Mouse (Mus musculus) forebrain, embryonic 10.5 days (tissue): Measurements from ENCODE around the gene Phxr2. TPM values are rescaled to one million over a fixed set of nuclear protein-coding genes. Genes with fewer than 3 reads are reported as not detected.

Source experiments
- DNase-seq: peaks from one replicate; pipeline ENCODE4 v3.0.0-alpha.2; 2017; ENCODE audit warnings: low spot score; ENCODE audit errors: extremely low spot score
- H3K27ac ChIP-seq: fragments of 300-500 bp; sonication (generic); 2 replicates; pipeline ENCODE4 v1.5.1; 2016; ENCODE audit warnings: mild to moderate bottlenecking
- H3K27me3 ChIP-seq: fragments of 300-500 bp; sonication (generic); 2 replicates; pipeline ENCODE4 v1.6.1; 2016; ENCODE audit warnings: mild to moderate bottlenecking; ENCODE audit not compliant: poor library complexity, severe bottlenecking
- H3K36me3 ChIP-seq: fragments of 300-500 bp; sonication (generic); replicated peaks from 2 replicates; pipeline ENCODE4 v1.6.1; 2016; ENCODE audit warnings: mild to moderate bottlenecking, moderate library complexity
- H3K4me1 ChIP-seq: fragments of 300-500 bp; sonication (generic); 2 replicates; pipeline ENCODE4 v1.6.1; 2016
- H3K4me3 ChIP-seq: fragments of 300-500 bp; sonication (generic); 2 replicates; pipeline ENCODE4 v1.5.1; 2016; ENCODE audit warnings: mild to moderate bottlenecking, moderate library complexity
- H3K9me3 ChIP-seq: fragments of 300-500 bp; sonication (generic); 2 replicates; pipeline ENCODE4 v1.6.1; 2016; ENCODE audit warnings: mild to moderate bottlenecking, moderate library complexity
- WGBS: fragments of 180-500 bp; shearing (Covaris S2); methylation state at CpG from one replicate; pipeline ENCODE4 v1.1.7; 2016; 5-methylcytosine and 5-hydroxymethylcytosine counted together
- polyA plus RNA-seq: library from polyadenylated mRNA; unstranded; fragments of >200 nt; fragmentation: Nextera tagmentation; extraction: Ambion mirVana; gene quantifications from 2 replicates; pipeline ENCODE4 v1.2.1, GENCODE M21; 2016

The Phxr2 gene
- polyA plus RNA-seq, 1 experiment from 2014 or later, result not detected

DNA sequence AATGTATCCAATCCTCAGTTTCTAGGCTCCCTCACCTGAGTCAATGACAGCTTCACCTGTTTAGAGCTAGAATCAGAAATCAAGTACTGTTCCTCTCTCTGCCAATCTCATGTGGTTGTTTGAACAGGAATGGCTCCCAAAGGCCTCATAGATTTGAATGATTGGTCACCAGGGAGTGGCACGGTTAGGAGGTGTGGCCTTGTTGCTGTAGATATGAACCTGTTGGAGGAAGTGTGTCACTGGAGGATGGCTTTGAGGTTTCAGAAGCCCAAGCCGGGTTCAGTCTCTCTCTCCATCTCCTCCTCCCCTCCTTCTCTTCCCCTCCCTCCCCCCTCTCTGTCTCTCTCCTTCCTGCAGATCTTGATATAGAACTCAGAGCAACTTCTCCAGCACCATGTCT, 47.5 kb downstream of the Phxr2 start:
- DNase-seq, result no peak
- 85% methylated on average over 2 of the region's 2 CpGs for WGBS

DNA sequence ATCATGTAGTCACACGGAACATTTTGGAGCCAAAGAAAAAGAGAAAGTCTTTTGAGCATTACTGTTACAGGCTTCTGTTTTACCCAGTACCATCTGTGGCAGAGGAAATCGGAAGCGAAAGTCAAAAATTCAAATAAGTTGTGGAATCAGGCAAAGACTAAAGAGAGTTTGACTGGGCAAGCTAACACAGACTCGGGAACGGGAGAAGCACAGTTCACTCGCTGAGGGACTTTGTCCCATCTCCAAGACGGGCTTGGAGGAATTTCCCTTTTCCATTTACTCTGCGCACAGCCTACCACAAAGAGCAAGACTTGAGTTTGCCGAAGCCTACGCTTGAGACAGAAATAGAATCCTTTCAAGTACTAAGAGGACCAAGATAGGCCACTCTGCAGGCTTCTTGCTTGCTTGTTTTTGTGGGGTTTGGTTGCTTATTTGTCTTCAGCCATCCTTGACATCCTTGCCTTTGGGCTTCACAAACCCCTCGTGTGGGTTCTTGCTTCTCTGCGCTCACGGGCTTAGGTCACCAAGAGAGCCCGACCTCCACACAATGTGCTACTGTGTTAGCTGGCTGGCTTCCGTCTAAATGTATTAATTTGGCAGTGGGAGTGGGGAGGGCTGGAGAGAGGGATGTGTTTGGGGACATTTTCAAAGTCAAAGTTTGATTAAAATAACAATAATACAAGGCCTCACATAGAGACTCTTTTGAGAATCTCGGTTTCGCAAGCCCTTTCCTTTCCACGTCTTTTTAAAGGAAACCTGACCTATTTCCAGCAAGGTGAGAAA, 49.8 kb downstream of the Phxr2 start:
- no peaks in the 10 kb centered on the region for H3K9me3 ChIP-seq
- H3K4me1 ChIP-seq, result no peaks in the 10 kb centered on the region
- WGBS, result 83% methylated on average over 18 of the region's 18 CpGs
- H3K27me3 ChIP-seq, result no peaks in the 10 kb centered on the region
- no peak for DNase-seq
- no peak overlapping the region for H3K27ac ChIP-seq
- no peak overlapping the region for H3K4me3 ChIP-seq
- H3K36me3 ChIP-seq, result no peaks in the 10 kb centered on the region

More for the DNA sequence above, 47.5 kb downstream of the Phxr2 start:
- Histone ChIP-seq H3K36me3 (no peaks in the 10 kb centered on the region), H3K27ac (no peak overlapping the region), H3K4me3 (no peak overlapping the region), H3K4me1 (no peaks in the 10 kb centered on the region), H3K27me3 (no peaks in the 10 kb centered on the region), H3K9me3 (no peaks in the 10 kb centered on the region)

Other genes with a start within 250 kb of the Phxr2 start
- gene Atp2b1, start 211.9 kb downstream of the Phxr2 start, polyA plus RNA-seq, result 89.8 and 90.5 TPM in 2 replicates
- 35.0 and 36.0 TPM in 2 replicates for gene Poc1b, start 19.3 kb downstream of the Phxr2 start, polyA plus RNA-seq
- gene Galnt4, start 18.2 kb downstream of the Phxr2 start, polyA plus RNA-seq, result 5.0 and 5.3 TPM in 2 replicates
- gene Dusp6, start 136.9 kb upstream of the Phxr2 start, polyA plus RNA-seq, result 97.6 and 116 TPM in 2 replicates